Mouse (Mus musculus): ENCODE measurements around the gene Gm37240.
"Not testable (repeated sequence)": the region's sequence is repeated elsewhere in the genome, so short reads cannot be mapped to it uniquely, and the experiment has no call there.

Gm37240 gene

GRCm38 (mm10) chr3:84867434-84867975 is 1019.8 kb downstream of the Gm37240 start:
- DNase-seq: no peak

GRCm38 (mm10) chr3:84866866-84867265 is 1020.5 kb downstream of the Gm37240 start:
- no peak for DNase-seq

GRCm38 (mm10) chr3:84865684-84866083 is 1021.6 kb downstream of the Gm37240 start:
- DNase-seq: no peak

GRCm38 (mm10) chr3:84861817-84862216 is 1025.5 kb downstream of the Gm37240 start:
- DNase-seq: not testable (repeated sequence)

- no peak for DNase-seq
Observed at GRCm38 (mm10) chr3:84860669-84861068, 1026.6 kb downstream of the Gm37240 start.

- DNase-seq: no peak
Observed at GRCm38 (mm10) chr3:84854440-84854839, 1032.9 kb downstream of the Gm37240 start.

GRCm38 (mm10) chr3:84852877-84853276 is 1034.4 kb downstream of the Gm37240 start:
- no peak for DNase-seq

- DNase-seq: no peak
Observed at GRCm38 (mm10) chr3:84851801-84852200, 1035.5 kb downstream of the Gm37240 start.

GRCm38 (mm10) chr3:84850418-84850817 is 1036.9 kb downstream of the Gm37240 start:
- DNase-seq: no peak

- DNase-seq: no peak
Observed at GRCm38 (mm10) chr3:84848798-84849197, 1038.5 kb downstream of the Gm37240 start.

GRCm38 (mm10) chr3:84843594-84843993 is 1043.7 kb downstream of the Gm37240 start:
- DNase-seq: peak; percentile 55 to 60

- no peak for DNase-seq
Observed at GRCm38 (mm10) chr3:84842793-84843192, 1044.5 kb downstream of the Gm37240 start.

GRCm38 (mm10) chr3:84841271-84841670 is 1046.0 kb downstream of the Gm37240 start:
- peak in 1 of 2 experiments; percentile 27 for DNase-seq

- no peak for DNase-seq
Observed at GRCm38 (mm10) chr3:84839499-84839898, 1047.8 kb downstream of the Gm37240 start.

- no peak for DNase-seq
Observed at GRCm38 (mm10) chr3:84837984-84838383, 1049.3 kb downstream of the Gm37240 start.

- DNase-seq: no peak
Observed at GRCm38 (mm10) chr3:84836029-84836428, 1051.3 kb downstream of the Gm37240 start.

GRCm38 (mm10) chr3:84829366-84829765 is 1058.0 kb downstream of the Gm37240 start:
- no peak for DNase-seq

GRCm38 (mm10) chr3:84827617-84828016 is 1059.7 kb downstream of the Gm37240 start:
- no peak for DNase-seq

GRCm38 (mm10) chr3:84826938-84827337 is 1060.4 kb downstream of the Gm37240 start:
- no peak for DNase-seq

- DNase-seq: no peak
Observed at GRCm38 (mm10) chr3:84826405-84826804, 1060.9 kb downstream of the Gm37240 start.

- no peak for DNase-seq
Observed at GRCm38 (mm10) chr3:84825990-84826389, 1061.3 kb downstream of the Gm37240 start.

- DNase-seq: no peak
Observed at GRCm38 (mm10) chr3:84820654-84821201, 1066.6 kb downstream of the Gm37240 start.

GRCm38 (mm10) chr3:84816951-84817350 is 1070.4 kb downstream of the Gm37240 start:
- DNase-seq: no peak

- DNase-seq: peak; percentile 25 to 28
Observed at GRCm38 (mm10) chr3:84815461-84815860, 1071.9 kb downstream of the Gm37240 start.
